Mouse (Mus musculus) brain, embryonic 14.5 days (tissue): ENCODE data around the gene Kcnq5.

Experiments
- CTCF ChIP-seq: fragments of 200-500 bp; IDR thresholded peaks from 2 replicates; pipeline ENCODE4 v1.5.1; 2012; ENCODE audit warnings: inconsistent platforms, mild to moderate bottlenecking, moderate library complexity, borderline replicate concordance; ENCODE audit not compliant: insufficient read depth, insufficient read length; ENCODE audit errors: extremely low read depth
- POLR2A ChIP-seq: fragments of 200-500 bp; IDR thresholded peaks from 2 replicates; pipeline ENCODE4 v1.6.1; 2012; ENCODE audit warnings: mild to moderate bottlenecking, inconsistent platforms, borderline replicate concordance; ENCODE audit not compliant: poor library complexity, insufficient read depth, insufficient read length, severe bottlenecking; ENCODE audit errors: extremely low read depth

DNA sequence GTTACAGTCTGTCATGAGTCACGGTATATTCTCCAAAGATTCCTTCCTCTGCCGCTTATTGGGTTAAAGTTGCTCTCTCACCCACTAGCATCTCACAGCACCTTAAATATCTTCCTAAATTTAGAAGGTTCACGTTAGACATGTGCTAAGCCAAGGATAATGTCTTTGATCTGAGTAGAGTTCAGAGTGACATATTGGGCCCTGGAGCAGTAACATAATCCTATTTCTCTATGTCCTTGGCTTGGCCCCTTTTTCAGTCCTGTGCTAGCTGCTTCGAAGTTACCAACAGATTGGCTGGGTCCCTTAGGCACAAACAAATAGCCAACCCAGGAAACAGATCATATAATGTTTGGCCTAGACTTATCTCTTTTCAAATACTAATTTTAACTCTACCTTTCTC is 533.7 kb downstream of the Kcnq5 start:
- TF ChIP-seq CTCF (no peak), POLR2A (no peak)
